Mouse (Mus musculus): ENCODE data around the gene Gstp3.
"Not testable (repeated sequence)": the region's sequence is repeated elsewhere in the genome, so short reads cannot be mapped to it uniquely, and the experiment has no call there.

Gene Gstp3

DNA sequence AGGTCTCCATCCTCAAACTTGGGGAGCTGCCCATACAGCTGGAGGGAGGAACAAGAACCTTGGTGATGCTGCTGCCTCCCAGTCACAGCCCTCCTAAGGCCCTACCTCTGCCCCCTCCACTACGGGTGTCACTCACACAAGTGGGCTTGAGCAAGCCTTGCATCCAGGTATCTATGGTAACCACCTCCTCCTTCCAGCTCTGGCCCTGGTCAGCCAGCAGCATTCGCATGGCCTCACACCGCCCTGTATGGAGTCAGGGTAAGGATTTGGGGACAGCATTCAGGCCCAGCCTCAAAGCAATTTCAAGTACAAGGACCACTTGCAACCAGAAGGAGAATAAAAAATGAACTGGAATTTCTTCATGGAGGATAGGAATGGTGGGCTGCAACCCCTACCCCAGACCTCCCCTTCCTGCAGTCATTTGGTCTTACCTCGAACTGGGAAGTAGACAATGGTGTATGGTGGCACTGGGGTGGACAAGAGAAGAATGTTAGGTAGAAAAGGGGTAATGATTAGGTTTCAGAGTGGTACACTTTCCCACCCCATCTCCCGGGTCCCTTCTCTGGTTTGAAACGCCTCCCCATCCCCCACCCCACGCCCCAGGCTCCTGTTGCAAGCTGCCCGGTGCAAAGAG, 22.1 kb downstream of the Gstp3 start:
- not testable (repeated sequence) for DNase-seq

- no peak for DNase-seq
These were observed 22.9 kb downstream of the Gstp3 start for GRCm38 (mm10) chr19:4036327-4037045.

DNA sequence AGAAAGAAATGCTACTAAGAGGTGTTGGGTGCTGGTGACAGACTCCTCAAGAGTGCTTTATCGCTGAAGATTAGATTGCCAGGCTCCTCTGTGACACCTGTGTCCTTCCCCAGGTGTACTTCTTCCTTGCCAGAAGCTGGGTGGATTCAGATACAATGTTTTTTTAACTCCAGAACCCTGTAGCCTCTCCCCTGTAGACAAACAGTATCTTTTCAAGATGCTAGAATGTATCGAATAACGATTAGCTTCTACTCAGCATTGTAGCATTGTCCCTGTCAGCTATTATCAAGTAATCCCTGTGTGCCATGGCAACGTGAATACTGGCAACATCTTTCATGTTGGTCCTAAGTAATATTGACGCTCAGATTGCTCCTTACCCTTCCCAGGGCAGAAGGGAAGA, 25.6 kb downstream of the Gstp3 start:
- DNase-seq, result no peak

- peak; percentile 65 to 70 for DNase-seq
These were observed 26.1 kb downstream of the Gstp3 start for GRCm38 (mm10) chr19:4033298-4033697.

- no peak for DNase-seq
These were observed 26.7 kb downstream of the Gstp3 start for GRCm38 (mm10) chr19:4032668-4033067.

DNA sequence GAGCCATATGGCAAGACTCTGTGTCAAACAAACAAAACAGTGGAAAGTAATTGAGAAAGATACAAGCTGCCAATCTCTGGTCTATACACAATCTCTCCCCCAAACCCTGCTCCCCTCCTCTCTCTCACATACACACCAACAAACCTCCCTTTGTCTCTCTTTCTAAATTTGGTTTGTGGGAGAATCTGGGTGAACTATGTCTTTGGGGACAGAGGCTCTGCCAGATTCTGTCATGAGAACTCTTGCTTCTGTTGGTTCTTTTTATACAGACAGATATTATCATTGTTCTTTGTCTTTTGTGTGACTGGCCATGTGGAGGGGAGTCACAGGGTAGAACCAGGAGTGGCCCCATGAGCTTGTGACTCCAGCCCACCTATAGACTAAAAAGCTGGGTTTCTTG, 31.8 kb downstream of the Gstp3 start:
- no peak for DNase-seq

- DNase-seq, result no peak
These were observed 36.2 kb downstream of the Gstp3 start for GRCm38 (mm10) chr19:4023185-4023584.

- peak; percentile 89 to 90 for DNase-seq
These were observed 40.4 kb downstream of the Gstp3 start for GRCm38 (mm10) chr19:4018743-4019583.

DNA sequence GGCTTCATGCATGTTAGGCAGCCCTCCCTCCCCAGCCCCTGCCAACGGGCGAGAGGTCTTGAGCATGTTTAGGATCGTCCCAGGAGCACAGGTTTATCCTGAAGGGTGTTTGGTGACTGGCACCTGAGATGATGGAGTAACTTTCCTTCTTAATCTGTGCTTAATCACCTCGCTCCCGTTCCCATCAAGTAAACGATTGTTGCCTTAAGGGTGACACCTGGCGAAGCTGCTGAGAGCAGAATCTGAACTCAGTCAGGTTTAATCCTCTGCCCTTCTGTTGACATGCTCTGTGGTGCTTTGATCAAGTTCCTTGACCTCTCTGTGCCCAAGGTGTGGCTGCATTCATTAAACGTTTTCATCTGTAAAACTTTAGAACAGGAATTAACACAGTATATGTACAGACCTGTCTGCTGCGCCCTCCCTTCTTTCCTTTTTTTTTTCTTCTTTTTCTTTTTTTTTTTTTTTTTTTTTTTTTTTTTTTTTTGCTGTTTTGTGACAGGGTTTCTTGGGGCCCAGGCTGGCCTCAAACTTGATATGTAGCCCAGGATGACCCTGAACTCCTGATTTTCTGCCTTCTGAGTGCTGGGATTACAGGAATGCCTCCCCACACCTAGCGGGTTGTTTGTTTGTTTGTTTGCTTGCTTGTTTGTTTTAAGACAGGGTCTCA, 41.3 kb downstream of the Gstp3 start:
- no peak for DNase-seq

DNA sequence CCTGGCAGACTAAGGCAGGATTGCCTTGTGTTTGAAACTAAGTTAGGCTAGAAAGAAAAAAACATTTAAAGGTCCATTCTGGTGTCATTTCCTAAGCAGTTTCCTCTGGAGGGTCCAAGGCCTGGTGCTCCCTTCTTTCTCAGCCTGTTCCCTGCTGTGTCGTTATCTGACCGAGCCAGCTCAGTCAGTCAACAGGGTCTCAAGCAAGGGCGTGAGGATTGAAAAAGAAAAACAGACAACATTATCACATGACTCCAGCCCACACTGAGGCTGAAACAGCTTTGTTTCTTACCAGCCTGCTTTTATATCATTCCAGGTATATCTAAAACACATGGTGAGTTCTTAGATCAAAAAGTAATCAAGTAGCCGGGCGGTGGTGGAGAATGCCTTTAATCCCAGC, 43.7 kb downstream of the Gstp3 start:
- DNase-seq, result no peak

DNA sequence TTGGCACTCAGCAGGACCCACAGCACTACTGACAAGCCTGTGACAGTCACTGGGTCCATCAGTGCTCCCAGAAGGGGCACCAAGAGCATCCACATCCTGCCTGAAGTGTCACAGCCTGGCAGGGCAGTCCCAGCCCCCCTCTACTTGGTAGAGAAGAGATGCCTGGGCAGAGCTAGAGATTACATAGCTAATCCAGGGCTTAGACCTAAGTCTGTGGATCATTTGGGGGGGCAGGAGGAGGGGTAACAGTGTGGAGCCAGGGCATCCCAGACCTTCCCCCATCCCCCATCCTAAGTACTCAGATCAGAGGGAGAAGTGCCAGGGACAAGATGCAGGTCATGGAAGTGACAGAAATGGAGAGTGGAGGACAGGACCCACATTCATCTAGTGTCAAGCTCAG, 44.6 kb downstream of the Gstp3 start:
- no peak for DNase-seq

DNA sequence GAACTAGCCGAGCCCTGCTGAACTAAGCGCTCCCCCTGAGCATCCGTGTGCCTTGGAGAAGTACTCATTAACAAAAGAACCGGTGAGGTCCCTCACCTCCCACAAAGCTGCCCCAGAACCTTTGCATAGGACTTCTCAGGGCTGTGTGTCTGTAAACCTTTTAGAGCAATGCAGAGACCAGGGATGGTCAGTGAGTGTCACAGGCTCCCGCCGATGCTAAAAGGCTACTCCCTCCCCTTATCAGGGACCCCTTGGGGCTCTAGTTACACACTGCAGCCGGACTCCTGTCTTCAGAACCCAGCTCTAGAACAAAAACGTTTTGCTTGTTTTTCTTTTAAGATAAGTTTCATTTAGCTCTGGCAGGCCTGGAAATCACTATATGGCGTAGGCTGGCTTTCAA, 46.3 kb downstream of the Gstp3 start:
- no peak for DNase-seq

DNA sequence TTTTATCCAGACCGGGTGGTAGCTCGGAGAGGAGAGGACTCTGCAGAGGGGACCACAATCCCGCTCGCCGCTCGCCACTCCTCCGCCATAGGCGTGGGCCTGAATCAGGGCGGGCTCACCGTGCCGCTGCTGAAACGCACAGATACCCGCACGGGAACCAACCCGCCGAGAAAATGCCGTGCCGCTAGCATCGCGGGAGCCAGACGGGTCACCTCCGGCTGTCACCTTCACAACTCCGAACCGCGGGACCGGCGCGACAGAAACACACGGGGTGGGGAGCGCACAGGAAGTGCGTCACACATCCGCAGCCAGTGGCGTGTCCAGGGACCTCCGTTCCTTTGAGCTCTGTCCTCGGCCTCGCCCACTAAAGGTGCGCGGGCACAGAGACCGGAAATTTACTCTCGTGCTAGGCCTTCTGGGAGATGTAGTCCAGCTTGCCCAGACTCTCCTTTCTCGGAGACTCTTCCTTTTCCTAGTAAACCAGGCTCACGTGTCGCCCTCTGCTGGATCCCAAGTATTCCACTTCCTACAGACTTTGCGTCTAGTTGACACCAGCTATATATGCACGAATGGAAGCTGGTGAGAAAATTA, 46.8 kb downstream of the Gstp3 start, which contains the start of gene Ndufv1:
TSS of gene Ndufv1 (minus strand) at position 375 of the 591 bp plus-strand sequence.
- peak; percentile 99 for DNase-seq

- DNase-seq, result no peak
These were observed 48.3 kb downstream of the Gstp3 start for GRCm38 (mm10) chr19:4011086-4011485.

Measured in kidney, postnatal 25 days (tissue).